Mouse (Mus musculus): ENCODE data around the gene Iqgap3.

Gene Iqgap3

DNA sequence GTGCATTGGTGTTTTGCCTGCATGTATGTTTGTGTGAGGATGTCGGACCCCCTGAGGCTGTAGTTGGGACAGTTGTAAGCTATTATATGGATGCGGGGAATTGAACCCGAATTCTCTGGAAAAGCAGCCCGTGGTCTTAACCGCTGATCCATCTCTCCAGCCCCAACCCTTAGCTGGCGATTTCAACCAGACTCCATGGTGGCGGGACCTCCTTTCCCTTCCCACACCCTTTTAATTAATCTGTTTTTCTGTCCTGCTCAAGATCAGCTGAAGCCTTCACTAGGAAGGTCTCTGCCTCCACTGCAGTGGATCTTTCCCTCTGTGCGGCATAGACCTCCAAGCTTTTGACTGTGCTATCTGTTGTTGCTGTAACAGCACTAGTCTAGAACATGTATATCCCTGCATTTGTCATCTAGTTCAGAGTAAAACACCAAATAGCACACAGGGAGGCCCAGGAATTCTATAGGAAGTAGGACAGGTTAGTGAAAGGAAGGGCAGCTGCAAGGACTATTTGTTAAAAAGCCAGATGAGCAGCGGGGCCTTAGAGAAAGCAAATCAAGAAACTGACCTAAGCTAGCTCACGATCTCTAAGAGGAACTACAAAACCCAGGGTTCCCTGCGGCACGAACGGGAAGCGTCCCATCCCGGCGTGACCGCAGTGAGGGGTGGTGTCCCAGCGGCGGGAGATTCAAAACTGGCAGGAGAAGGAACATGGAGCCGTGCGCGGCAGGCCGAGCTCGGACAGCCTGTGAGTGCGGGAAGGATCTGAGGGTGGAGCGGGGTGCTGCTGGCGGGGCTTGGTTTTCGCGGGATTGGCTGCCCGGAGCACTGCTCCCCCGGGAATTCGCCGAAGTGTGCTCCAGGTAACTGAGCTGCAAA, at the start of gene Iqgap3:
Iqgap3 (plus strand) TSS at position 627 of the 879 bp plus-strand sequence.
- DNase-seq: peak; percentile 86 to 88

DNA sequence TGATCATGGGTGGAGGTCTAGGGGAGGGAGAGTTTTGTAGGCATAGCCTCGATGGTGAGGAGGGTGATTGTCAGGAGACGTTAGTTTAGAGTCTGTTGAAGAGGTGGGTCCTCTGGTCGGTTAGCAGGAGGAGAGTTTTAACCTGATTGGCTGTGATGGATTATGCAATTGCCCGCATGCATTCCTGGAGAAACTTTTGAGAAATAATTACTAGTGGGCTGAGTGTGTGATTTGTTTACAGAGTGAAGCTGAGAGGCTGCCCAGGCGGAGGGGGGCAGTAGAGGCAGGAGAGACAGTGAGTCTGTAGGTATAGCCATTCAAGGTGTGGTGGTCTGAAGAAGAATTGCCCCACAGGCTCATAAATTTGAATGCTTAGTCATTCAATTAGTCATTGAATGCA, 48.3 kb upstream of the Iqgap3 start:
- DNase-seq: no peak

GRCm38 (mm10) chr3:88035561-88036293, 46.0 kb upstream of the Iqgap3 start:
- no peak for DNase-seq

DNA sequence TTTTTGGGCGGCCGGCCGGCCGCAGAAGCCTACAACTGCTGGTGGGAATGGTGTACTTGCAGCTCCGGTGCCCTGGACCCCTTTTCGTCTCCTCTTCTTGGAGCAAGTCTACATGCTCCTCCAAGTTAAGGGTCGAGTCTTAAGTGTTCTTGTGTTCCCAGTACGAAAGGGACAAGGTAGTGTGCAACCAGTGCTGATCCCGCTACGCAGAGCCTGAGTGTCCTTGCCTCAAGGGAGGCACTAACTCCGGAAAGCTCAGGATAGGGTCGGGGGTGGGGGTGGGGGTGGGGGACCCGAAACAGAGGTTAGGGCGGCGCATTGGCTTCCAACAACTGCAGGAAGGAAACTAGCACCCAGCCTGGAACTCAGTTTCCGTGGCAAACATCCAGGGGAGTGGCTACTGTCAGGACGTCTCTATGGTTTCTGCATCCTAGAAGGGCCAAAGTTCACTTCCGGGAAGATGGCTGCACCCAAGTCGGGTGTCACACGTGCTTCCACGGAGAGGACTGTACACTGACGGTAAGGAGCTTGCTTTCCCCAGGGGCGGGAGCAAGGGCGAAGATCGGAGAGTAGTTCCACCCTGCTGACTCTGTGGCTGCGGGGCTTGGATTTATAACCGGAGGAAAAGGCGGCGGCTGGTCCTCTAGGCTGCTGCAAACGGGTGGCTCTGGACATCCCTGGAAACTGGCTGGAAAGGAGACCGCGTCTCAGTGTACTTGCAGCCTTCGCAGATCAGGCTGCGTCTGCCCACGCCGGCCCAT, 38.9 kb upstream of the Iqgap3 start, which contains the start of gene Gpatch4:
Gpatch4 (plus strand) TSS at position 448 of the 761 bp plus-strand sequence.
- DNase-seq: peak; percentile 89 to 92

DNA sequence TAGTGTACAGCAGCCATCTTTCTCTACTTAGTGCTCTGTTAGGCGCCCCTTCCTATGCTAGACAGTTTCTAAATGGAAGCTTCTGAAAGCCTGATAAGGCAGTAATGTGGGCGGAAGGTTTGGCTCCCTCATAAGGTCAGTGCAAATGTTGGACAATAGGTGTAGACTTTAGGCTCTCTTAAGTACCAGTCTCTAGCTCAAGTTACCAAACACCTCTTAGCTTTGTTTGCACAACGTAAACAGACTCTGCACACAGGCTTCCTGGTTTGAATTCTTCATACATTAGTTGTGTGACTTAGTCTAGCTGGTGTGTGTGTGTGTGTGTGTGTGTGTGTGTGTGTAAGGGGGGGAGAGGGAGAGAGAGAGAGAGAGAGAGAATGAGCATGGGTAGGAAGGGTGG, 32.2 kb upstream of the Iqgap3 start:
- no peak for DNase-seq

DNA sequence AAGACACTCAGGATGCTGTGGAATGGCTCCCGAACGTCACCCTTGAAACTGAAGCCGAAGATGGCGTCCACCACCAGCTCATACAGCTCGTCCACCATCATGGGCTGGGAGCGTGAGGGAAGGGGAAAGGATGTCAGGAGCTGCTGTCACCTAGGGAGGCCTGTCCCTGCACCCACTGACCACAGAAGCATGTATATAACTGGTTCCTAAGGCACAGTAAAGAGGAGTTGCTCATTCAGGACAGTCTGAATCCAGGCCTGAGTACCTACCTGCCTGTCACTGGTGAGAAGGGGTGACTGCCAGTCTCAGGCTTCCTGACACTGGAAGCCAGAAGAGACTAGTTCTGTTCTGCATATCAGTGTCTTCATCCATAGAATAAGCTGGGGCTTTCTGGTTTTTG, 24.7 kb upstream of the Iqgap3 start:
- DNase-seq: no peak

GRCm38 (mm10) chr3:88057902-88058696, 23.7 kb upstream of the Iqgap3 start, which contains the start of gene Naxe:
Gene Naxe, minus strand, starts transcription at chr3:88058495.
- peak; percentile 83 to 85 for DNase-seq

DNA sequence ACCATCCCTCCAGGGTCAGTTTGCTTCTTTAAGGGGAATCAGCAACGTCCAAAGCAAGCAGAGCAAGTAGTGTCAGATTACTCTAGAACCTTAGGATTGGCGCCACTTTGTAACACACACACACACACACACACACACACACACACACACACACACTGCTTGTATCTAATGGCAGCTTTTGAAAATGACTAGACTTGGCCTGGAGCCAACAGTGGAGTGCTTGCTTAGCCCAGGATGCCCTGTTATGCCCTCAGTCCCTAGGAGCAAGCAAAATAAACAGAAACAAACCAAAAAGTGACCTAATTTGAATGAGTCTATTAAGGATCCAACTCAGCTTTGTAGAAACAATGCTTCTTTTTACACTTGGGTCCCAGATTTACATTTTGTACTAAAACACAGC, 13.4 kb upstream of the Iqgap3 start:
- DNase-seq: no peak

GRCm38 (mm10) chr3:88071783-88072182, 10.0 kb upstream of the Iqgap3 start:
- DNase-seq: peak; percentile 75 to 93

DNA sequence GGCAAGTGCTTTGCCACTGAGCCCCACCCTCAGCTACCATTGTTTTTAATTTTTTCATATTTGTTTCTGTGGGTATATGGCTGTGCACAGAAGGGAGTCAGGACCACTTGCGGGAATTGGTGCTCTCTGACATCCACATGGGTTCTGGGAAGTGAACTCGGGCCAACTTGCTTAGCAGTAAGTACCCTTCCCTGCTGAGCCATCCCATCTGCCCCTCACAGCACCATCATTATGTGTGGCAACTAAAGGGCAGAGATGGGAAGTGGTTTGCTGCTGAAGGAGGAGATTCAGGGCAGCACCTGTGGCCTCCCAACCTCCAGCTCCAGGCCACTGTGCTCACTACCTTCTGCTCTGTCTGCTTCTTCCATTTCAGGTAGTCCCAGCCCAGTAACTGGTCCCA, 8.1 kb upstream of the Iqgap3 start:
- DNase-seq: no peak

DNA sequence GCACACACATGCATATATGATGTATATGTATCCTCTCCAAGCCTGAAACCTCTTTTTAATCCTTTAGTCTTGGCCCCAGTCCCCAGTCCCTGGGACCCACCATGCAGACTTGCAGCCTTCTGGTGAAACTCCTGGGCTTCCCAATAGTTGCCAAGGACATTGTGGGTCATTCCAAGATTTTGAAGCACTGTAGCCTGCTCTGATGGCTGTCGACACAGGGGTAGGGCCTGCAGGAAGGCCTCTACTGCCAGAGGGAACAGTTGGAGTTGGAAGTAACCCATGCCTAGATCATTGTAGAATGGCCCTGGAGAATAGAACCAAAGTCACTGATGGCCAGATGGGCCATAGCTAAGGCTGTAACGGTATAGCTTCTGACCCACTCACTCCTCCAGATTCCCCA, 7.4 kb upstream of the Iqgap3 start:
- no peak for DNase-seq

DNA sequence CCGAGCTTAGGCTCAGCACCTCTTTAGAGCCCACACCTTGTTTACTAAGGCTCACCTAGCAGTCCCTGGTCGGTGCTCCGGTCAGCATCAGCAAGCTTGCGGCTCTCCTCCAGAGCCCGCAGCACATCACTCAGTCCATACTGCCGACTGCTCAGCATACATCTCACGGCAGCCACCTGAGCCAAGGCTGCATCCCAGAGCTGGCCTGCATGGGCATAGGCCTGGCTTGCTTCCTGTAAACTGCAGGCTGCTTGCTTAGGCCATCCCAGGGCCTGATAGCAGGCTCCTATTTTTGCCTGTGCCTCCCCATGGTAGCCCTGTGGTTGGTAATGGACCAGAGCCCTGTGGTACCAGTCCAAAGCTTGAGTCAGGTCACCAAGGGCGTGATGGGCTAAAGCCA, 7.0 kb upstream of the Iqgap3 start:
- no peak for DNase-seq

- no peak for DNase-seq
Observed at GRCm38 (mm10) chr3:88077441-88077840, 4.3 kb upstream of the Iqgap3 start.

DNA sequence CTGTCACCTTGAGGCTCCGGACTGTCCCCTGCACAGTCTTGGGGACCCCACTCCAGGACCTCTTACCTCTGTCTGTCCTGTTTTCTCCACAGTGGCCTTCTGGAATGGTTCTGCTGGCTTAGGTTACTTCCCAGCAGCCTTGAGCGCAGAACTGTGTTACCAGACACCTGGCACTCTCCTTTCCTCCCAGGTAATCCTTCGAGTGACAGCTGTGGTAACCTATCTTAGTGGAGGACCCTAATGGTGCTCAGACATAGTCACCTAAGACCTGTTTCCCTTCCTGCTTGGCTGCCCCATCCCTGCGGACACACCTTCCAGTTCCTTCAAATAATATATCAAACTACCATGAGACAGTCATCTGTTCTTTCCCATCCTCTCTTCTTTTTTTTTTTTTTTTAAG, 3.6 kb upstream of the Iqgap3 start, which contains the start of gene Ttc24:
Ttc24 (minus strand) TSS at position 101 of the 400 bp plus-strand sequence.
- no peak for DNase-seq

GRCm38 (mm10) chr3:88082224-88082618, 450 bp downstream of the Iqgap3 start:
- DNase-seq: no peak

GRCm38 (mm10) chr3:88082663-88083062, 892 bp downstream of the Iqgap3 start:
- DNase-seq: no peak

- no peak for DNase-seq
Observed at GRCm38 (mm10) chr3:88084001-88084400, 2.2 kb downstream of the Iqgap3 start.

DNA sequence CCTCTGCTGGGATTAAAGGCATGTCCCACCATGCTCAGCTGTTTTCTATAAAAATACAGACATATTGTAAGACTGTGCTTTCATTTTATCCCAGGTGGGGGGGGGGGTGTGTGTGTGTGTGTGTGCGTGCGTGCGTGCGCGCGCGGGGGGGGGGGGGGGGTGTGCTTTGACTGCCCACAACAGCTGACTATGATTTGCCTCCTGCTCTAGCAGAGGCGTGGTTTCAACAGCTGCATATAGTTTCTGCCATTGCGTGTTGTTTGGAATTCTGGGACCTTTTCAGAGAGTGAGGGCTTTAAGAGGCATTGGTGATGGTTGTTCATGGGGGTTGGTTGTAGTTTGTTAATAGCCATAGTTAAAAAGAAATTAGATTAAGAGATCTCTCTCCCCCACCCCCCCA, 3.7 kb downstream of the Iqgap3 start:
- DNase-seq: no peak

DNA sequence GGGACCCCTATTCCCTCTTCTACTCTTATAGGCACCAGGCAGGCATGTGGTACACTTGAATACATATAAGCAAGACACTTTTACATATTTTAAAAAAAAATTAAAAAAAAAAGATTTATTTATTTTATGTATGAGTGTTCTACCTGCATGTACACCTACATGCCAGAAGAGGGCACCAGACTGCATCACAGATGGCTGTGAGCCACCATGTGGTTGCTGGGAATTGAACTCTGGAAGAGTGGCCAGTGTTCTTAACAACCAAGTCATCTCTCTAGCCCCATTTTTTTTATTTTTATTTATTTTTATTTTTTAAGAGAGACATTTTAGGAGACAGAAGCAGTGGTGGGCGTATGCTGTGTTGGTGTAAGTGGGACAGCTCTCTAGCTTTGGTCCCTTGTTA, 5.9 kb downstream of the Iqgap3 start:
- peak; percentile 11 to 26 for DNase-seq

GRCm38 (mm10) chr3:88090106-88090505, 8.3 kb downstream of the Iqgap3 start:
- no peak for DNase-seq

DNA sequence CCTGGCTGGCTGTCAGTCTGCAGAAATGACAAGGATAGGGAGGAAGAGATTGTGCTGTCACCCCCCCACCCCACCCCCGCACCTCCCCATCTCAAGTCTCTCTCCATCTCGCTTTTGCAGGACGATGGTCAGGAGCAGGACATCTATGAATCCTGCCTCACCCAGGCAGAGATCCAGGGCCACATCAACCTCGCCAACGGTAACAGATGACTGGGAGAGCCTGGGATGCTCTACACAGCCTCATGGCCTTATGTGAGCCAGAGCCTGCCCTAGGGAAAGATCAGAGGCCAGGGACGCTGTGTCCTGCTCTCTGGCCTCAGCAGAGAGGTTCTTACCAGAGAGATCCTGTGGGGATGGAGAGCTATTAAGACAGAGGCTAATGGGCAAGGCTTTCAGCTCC, 8.8 kb downstream of the Iqgap3 start:
- no peak for DNase-seq

- no peak for DNase-seq
Observed at GRCm38 (mm10) chr3:88094126-88094525, 12.4 kb downstream of the Iqgap3 start.
